Mouse (Mus musculus): ENCODE results near the gene Nme3.
A peak's percentile ranks its signal among the peaks of the same experiment; 100 is the strongest.

Gene Nme3

DNA sequence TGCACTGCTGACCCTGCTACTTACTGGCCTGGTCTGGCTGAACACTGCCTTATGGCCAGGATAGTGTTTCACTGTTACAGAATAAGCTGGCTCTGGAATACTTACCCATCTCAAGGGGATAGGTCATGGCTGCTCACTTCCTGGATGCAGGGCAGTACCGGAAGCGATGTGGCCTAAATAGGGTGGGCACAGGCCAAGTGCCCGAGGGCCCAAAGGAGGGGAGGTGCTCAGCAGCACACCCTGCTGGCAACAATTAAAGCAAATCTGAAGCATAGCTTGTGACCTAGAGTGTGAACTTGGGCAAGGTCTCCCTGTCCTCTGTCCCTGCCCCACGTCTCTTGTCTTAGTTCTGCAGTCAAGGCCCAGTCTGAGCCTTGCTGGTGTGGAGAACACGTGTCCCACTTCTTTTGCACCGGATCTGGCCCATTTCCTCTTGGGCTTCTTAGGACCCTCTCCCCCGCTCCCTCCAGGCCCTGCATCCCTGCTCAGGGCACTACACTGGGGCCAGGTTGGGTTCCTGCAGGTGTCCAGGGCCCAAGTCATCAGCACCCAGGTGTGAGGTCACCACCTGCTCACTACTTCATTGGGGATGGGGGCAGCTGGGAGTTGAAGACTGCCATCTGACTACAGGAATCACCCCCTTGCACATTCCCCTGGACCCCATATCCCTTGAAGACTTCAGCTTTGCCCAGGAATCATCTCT, 14.4 kb upstream of the Nme3 start:
- DNase-seq (ENCODE audit: low spot score in 2 of 2) = no peak

GRCm38 (mm10) chr17:24884391-24884790, 11.9 kb upstream of the Nme3 start:
- no peak for DNase-seq (ENCODE audit: low spot score in 2 of 2)

- no peak for DNase-seq (ENCODE audit: low spot score in 2 of 2)
Observed at GRCm38 (mm10) chr17:24885356-24886133, 10.8 kb upstream of the Nme3 start.

DNA sequence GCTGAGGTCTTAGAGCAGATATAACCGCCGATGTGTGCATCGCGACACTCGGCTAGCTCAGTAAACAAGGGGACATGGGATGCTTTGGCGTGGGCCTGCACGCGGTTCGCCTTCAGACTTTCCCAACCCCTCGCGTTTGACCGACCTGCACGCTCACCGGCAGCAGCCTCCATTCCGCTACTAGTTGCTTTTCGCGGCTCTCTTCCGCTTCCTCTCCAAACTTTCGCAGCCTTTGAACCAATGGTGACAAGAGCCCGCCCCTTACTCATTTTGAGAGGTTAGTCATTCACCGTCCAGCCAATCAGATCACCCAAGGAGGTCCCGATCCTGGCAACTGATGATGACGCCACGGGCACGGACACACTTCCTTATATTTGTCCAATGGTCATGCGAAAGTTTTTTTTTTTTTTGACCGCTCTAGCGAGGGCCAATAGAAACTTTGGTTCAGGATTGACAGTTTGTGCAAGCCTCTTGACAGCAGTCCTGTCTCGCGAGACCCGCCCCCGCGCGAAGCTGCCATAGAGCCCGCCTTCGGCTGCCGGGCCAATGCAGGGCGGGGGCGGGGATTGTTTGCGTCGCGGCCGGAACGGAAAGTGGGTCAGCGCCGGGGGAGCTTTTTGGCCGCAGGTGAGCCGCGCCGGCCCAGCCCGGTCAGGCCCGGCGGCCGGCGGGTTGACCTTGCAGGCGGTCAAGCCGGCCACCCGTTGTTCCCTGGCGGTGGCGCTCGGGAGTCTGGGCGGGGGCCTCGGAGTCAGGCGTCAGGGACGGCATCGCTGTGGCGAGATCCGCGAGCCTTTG, 10.0 kb upstream of the Nme3 start, which contains the start of the genes Nubp2 and Spsb3:
Nubp2 (minus strand) TSS at position 216 of the 798 bp plus-strand sequence.
Spsb3 (plus strand) TSS at position 510 of the 798 bp plus-strand sequence.
- DNase-seq (ENCODE audit: low spot score in 2 of 2) = peak; percentile 93 to 95

GRCm38 (mm10) chr17:24886932-24887271, 9.4 kb upstream of the Nme3 start:
- no peak for DNase-seq (ENCODE audit: low spot score in 2 of 2)

- no peak for DNase-seq (ENCODE audit: low spot score in 2 of 2)
Observed at GRCm38 (mm10) chr17:24887291-24888080, 8.8 kb upstream of the Nme3 start.

DNA sequence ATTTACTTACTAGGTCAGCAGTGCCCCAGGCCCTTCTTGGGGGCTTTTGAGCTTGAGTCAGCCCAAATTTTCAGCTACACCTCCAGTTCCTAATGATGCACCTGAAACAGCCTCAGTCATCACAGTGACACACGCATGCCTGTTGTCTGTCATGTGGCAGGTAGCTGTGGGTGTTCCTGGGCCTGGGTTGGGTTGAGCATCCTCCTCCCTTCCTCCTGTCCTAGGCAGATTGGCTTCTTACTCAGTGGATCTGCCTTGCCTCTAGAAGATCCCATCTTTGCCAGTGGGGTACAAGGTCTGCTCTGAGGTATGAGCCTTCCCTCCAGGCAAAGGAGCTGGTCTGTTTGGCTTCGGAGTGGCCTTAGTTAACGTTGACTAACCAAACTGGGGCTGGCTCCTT, 7.4 kb upstream of the Nme3 start:
- DNase-seq (ENCODE audit: low spot score in 2 of 2) = no peak

- DNase-seq (ENCODE audit: low spot score in 2 of 2) = no peak
Observed at GRCm38 (mm10) chr17:24890151-24891092, 5.9 kb upstream of the Nme3 start.

- DNase-seq (ENCODE audit: low spot score in 2 of 2) = no peak
Observed at GRCm38 (mm10) chr17:24891321-24891720, 5.0 kb upstream of the Nme3 start.

- DNase-seq (ENCODE audit: low spot score in 2 of 2) = no peak
Observed at GRCm38 (mm10) chr17:24892785-24893184, 3.5 kb upstream of the Nme3 start.

DNA sequence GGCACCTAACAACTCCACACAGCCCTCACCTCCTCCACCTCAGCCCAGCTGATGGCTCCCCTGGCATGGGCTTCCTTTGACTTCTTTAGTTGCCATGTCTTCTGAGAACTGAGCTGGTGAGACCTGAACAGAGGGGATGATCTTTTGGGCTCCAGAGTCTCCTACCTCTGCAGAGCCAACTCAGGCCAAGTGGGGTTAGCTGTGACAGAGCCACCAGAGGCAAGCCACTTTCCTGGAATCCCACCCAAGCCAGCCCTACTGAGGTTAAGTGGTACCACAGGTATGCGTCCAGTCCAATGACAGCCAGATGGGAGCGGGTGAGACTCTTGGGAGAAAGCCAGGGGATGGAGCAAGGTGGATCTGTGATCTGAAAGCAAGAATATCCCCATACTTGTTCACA, 3.0 kb upstream of the Nme3 start:
- no peak for DNase-seq (ENCODE audit: low spot score in 2 of 2)

- DNase-seq (ENCODE audit: low spot score in 2 of 2) = no peak
Observed at GRCm38 (mm10) chr17:24894061-24894994, 2.0 kb upstream of the Nme3 start.

DNA sequence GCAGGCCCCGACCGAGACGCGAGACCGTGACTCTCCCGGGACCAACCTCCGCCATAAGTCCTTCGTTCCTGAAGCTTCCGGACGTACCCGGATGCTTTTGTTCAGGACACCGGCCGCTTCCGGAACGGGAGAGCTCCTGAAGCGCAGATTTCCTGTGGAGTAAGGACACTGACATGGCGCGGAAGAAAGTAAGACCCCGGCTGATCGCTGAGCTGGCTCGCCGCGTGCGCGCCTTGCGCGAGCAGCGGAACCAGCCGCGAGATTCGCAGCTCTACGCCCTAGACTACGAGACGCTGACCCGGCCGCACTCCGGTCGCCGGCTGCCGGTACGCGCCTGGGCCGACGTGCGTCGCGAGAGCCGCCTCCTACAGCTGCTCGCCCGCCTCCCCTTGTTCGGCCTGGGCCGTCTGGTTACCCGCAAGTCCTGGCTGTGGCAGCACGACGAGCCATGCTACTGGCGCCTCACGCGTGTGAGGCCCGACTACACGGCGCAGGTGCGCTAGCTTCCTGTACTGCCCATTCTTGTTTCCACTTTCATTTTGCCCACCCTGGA, 1.2 kb upstream of the Nme3 start, which contains the start of the genes Eme2 and Mrps34:
Eme2 (minus strand) TSS at position 93 of the 553 bp plus-strand sequence.
Mrps34 (plus strand) TSS at position 122 of the 553 bp plus-strand sequence.
- peak; percentile 72 to 75 for DNase-seq (ENCODE audit: low spot score in 2 of 2)

DNA sequence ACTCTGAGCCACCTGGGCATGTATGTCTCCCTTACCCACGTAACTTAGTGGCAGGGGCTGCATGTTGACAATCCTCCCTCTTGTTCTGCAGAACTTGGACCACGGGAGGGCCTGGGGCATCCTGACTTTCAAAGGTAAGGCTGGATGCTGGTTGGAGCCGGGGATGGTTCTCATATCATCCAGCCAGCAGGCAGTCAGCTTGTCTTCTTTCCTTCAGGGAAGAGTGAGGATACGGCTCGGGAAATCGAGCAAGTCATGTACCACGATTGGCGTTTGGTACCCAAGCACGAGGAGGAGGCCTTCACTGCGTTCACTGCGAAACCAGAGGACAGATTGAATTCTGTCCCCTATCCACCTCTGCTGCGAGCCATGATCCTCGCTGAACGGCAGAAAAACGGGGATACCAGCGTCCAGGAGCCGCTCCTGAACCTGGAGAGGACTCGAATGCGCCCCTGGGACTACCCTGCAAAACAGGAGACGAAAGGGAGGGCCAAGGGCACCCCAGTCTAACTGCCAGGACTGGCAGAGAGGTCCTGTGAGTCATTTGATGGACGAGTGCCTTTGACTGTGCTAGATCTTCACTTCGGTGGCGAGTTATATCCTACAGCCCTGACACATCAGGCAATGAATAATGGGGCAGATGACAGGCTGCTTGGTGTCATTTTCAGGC, 594 bp upstream of the Nme3 start:
- no peak for DNase-seq (ENCODE audit: low spot score in 2 of 2)

DNA sequence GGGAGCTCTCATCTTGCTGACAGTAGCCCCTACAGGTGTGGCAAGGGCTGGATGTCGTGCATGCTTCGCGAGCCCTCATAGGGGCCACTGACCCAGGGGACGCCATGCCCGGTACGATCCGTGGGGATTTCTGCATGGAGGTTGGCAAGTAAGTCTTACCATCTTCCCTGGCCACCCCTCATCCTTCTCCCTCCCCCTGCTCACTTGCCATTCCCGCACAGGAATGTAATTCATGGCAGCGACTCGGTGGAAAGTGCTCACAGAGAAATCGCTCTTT, 631 bp downstream of the Nme3 start:
- DNase-seq (ENCODE audit: low spot score in 2 of 2) = no peak

GRCm38 (mm10) chr17:24897600-24897999, 1.3 kb downstream of the Nme3 start:
- DNase-seq (ENCODE audit: low spot score in 2 of 2) = no peak

DNA sequence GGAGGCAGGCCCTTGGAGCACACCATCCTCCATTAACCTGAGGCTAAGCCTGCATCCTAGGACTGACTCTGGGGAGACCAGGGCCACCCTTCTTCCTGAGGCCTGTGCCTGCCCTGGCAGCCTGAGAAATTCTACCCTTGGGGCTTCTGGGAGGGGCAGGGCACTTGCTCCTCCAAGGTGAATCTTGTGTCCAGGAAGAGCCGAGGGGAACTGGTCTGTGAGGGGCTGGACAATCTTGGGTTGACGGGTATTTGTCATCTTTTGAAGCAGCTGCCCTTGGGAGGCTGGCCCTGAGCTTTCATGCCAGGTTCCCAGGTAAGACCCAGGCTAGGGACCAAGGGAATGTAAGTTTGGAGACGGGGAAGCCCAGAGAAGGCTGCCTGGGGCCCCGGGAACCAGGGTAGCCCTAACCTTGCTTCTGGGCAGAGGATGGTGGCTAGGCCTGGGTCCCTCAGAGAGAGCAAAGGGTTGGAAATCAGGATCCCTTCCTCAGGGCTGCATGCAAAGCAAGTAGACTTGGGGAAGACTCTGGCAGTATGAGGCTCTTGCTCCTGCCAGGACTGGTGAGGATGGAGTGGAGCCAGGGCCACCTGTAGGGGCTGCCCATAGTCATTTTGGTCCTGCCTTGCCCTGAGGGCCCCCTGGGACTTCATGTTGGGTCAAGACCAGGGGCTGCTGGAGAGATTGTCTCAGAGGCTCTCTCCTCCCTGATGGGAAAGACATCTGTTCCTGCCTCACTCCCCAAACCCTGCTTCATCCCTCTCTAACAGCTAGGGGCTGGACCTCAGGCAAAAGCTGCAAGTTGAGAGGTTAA, 1.9 kb downstream of the Nme3 start:
- DNase-seq (ENCODE audit: low spot score in 2 of 2) = no peak

DNA sequence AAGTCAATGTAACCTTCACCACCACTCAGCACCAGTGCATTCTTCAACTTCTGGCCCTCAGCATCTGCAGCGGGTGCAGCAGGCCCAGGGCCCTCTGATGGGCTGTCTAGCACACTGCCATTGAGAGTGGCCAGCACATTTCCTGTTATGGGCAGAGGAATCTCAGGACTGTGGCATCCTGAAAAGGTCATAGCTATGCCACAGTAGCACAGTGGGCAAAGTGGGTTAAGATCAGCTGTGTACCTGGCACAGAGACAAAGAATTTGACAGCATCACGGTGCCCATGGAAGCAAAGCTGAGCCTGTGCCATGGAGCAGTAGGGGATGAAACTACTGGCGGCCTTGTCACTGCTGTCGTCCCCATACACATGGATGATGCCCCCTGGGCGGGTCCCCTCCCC, 2.9 kb downstream of the Nme3 start:
- no peak for DNase-seq (ENCODE audit: low spot score in 2 of 2)
